Mouse (Mus musculus) stomach, embryonic 14.5 days (tissue): ENCODE data around the gene Osbpl9. TPM values are rescaled to one million over a fixed set of nuclear protein-coding genes. Genes with fewer than 3 reads are reported as not detected.

Source experiments
- ATAC-seq: fragments of 200-750 bp; cut with Nextera tagmentation; 2 replicates; pipeline ENCODE4 v1.8.0; 2017; ENCODE audit warnings: low read depth, moderate TSS enrichment; ENCODE audit not compliant: insufficient number of reproducible peaks, insufficient read depth, low FRiP score
- H3K27ac ChIP-seq: fragments of 300-500 bp; sonication (generic); 2 replicates; pipeline ENCODE4 v1.5.1; 2014; ENCODE audit warnings: mild to moderate bottlenecking, low read length, moderate library complexity, mixed read lengths
- H3K27me3 ChIP-seq: fragments of 300-500 bp; sonication (generic); 2 replicates; pipeline ENCODE4 v1.6.1; 2014; ENCODE audit warnings: low read length, control low read depth, mixed read lengths; ENCODE audit not compliant: control insufficient read depth, insufficient read depth
- H3K36me3 ChIP-seq: fragments of 300-500 bp; sonication (generic); 2 replicates; pipeline ENCODE4 v1.6.1; 2014; ENCODE audit warnings: mild to moderate bottlenecking, control low read depth, low read length, moderate library complexity, mixed read lengths; ENCODE audit not compliant: control insufficient read depth, insufficient read depth
- H3K4me1 ChIP-seq: fragments of 300-500 bp; sonication (generic); 2 replicates; pipeline ENCODE4 v1.6.1; 2014; ENCODE audit warnings: low read length, control low read depth, mixed read lengths; ENCODE audit not compliant: control insufficient read depth, insufficient read depth
- H3K4me2 ChIP-seq: fragments of 300-500 bp; sonication (generic); replicated peaks from 2 replicates; pipeline ENCODE4 v1.6.1; 2014; ENCODE audit warnings: low read depth, low read length, control low read depth
- H3K4me3 ChIP-seq: fragments of 300-500 bp; sonication (generic); 2 replicates; pipeline ENCODE4 v1.5.1; 2014; ENCODE audit warnings: low read depth, low read length, control low read depth
- H3K9ac ChIP-seq: fragments of 300-500 bp; sonication (generic); replicated peaks from 2 replicates; pipeline ENCODE4 v1.6.1; 2014; ENCODE audit warnings: low read depth, mild to moderate bottlenecking, control low read depth, low read length, moderate library complexity, mixed read lengths
- H3K9me3 ChIP-seq: fragments of 300-500 bp; sonication (generic); 2 replicates; pipeline ENCODE4 v1.6.1; 2016; ENCODE audit warnings: low read depth, low read length, control low read depth; ENCODE audit not compliant: control insufficient read depth
- WGBS: fragments of 180-500 bp; shearing (Covaris S2); extraction: QIAGEN DNeasy Blood & Tissue Kit; methylation state at CpG from one replicate; pipeline ENCODE4 v1.1.7; 2014; 5-methylcytosine and 5-hydroxymethylcytosine counted together
- polyA plus RNA-seq: library from polyadenylated mRNA; unstranded; fragments of >200 nt; fragmentation: Nextera tagmentation; extraction: Ambion mirVana; gene quantifications from 2 replicates; pipeline ENCODE4 v1.2.1, GENCODE M21; 2014

Osbpl9 gene
- 60.5 and 65.2 TPM in 2 replicates for polyA plus RNA-seq

- Histone ChIP-seq H3K36me3 (0 out of 2 replicates have a peak, but pooled peaks cover 2% of the 10 kb centered on the region), H3K4me1 (no peaks in the 10 kb centered on the region), H3K9ac (peak within 1 kb of the TSS; percentile 75), H3K27ac (peak within 1 kb of the TSS; percentile 96), H3K27me3 (no peaks in the 10 kb centered on the region), H3K9me3 (no peaks in the 10 kb centered on the region), H3K4me3 (peak within 1 kb of the TSS; percentile 72), H3K4me2 (peak within 1 kb of the TSS; percentile 91)
- ATAC-seq = peak; percentile 98
- WGBS = under 1% methylated on average over 57 of the region's 59 CpGs
These were observed at the start of gene Osbpl9 for GRCm38 (mm10) chr4:109201582-109202424. Gene Osbpl9, minus strand, starts transcription at chr4:109202272.

- no peak for ATAC-seq
- WGBS = 44% methylated on average over 3 of the region's 3 CpGs
- Histone ChIP-seq H3K9me3 (no peaks in the 10 kb centered on the region), H3K36me3 (no peaks in the 10 kb centered on the region), H3K4me2 (no peak overlapping the region), H3K4me3 (no peak overlapping the region), H3K27ac (no peak overlapping the region), H3K4me1 (no peaks in the 10 kb centered on the region), H3K27me3 (no peaks in the 10 kb centered on the region), H3K9ac (no peak overlapping the region)
These were observed 49.5 kb upstream of the Osbpl9 start for GRCm38 (mm10) chr4:109251605-109252004.

- no peaks in the 10 kb centered on the region for H3K36me3 ChIP-seq
- no peak overlapping the region for H3K4me3 ChIP-seq
- H3K4me2 ChIP-seq = no peak overlapping the region
- H3K4me1 ChIP-seq = 0 out of 2 replicates have a peak, but pooled peaks cover 9% of the 10 kb centered on the region
- H3K9me3 ChIP-seq = no peaks in the 10 kb centered on the region
- ATAC-seq = no peak
- H3K27me3 ChIP-seq = no peaks in the 10 kb centered on the region
- no peak overlapping the region for H3K9ac ChIP-seq
- H3K27ac ChIP-seq = no peak overlapping the region
- 84% methylated on average over 6 of the region's 6 CpGs for WGBS
These were observed 43.0 kb upstream of the Osbpl9 start for GRCm38 (mm10) chr4:109245016-109245620.

- 77% methylated on average over 7 of the region's 7 CpGs for WGBS
- no peaks in the 10 kb centered on the region for H3K9me3 ChIP-seq
- H3K9ac ChIP-seq = no peak overlapping the region
- H3K27ac ChIP-seq = no peak overlapping the region
- ATAC-seq = no peak
- H3K36me3 ChIP-seq = no peaks in the 10 kb centered on the region
- H3K4me3 ChIP-seq = no peak overlapping the region
- H3K27me3 ChIP-seq = no peaks in the 10 kb centered on the region
- H3K4me1 ChIP-seq = 0 out of 2 replicates have a peak, but pooled peaks cover 9% of the 10 kb centered on the region
- H3K4me2 ChIP-seq = no peak overlapping the region
These were observed 42.4 kb upstream of the Osbpl9 start for GRCm38 (mm10) chr4:109244506-109244905.

- no peak for ATAC-seq
- 47% methylated on average over 4 of the region's 4 CpGs for WGBS
These were observed 39.9 kb upstream of the Osbpl9 start for GRCm38 (mm10) chr4:109241934-109242333.

GRCm38 (mm10) chr4:109241221-109241620 lies 39.1 kb upstream of the Osbpl9 start:
- H3K27ac ChIP-seq = no peak overlapping the region
- H3K27me3 ChIP-seq = no peaks in the 10 kb centered on the region
- H3K4me1 ChIP-seq = 0 out of 2 replicates have a peak, but pooled peaks cover 9% of the 10 kb centered on the region
- no peak for ATAC-seq
- no peaks in the 10 kb centered on the region for H3K36me3 ChIP-seq
- H3K9ac ChIP-seq = no peak overlapping the region
- no peak overlapping the region for H3K4me3 ChIP-seq
- no peak overlapping the region for H3K4me2 ChIP-seq
- no peaks in the 10 kb centered on the region for H3K9me3 ChIP-seq

More at GRCm38 (mm10) chr4:109241934-109242333, 39.9 kb upstream of the Osbpl9 start:
- Histone ChIP-seq H3K9me3 (no peaks in the 10 kb centered on the region), H3K4me1 (0 out of 2 replicates have a peak, but pooled peaks cover 9% of the 10 kb centered on the region), H3K9ac (no peak overlapping the region), H3K27ac (no peak overlapping the region), H3K4me2 (no peak overlapping the region), H3K36me3 (no peaks in the 10 kb centered on the region), H3K4me3 (no peak overlapping the region), H3K27me3 (no peaks in the 10 kb centered on the region)

- no peak overlapping the region for H3K27ac ChIP-seq
- ATAC-seq = no peak
- 0 out of 2 replicates have a peak, but pooled peaks cover 9% of the 10 kb centered on the region for H3K4me1 ChIP-seq
- H3K4me2 ChIP-seq = no peak overlapping the region
- 82% methylated on average over 24 of the region's 24 CpGs for WGBS
- H3K27me3 ChIP-seq = no peaks in the 10 kb centered on the region
- H3K36me3 ChIP-seq = no peaks in the 10 kb centered on the region
- no peak overlapping the region for H3K9ac ChIP-seq
- H3K9me3 ChIP-seq = no peaks in the 10 kb centered on the region
- H3K4me3 ChIP-seq = no peak overlapping the region
These were observed 36.6 kb upstream of the Osbpl9 start for GRCm38 (mm10) chr4:109238428-109239268.
